Mouse (Mus musculus) lung, postnatal 0 days (tissue): ENCODE measurements around the gene Hist1h4b.

Source experiments
- CTCF ChIP-seq: IDR thresholded peaks from 2 replicates; pipeline ENCODE4 v1.5.1; 2016; ENCODE audit warnings: antibody characterized with exemption, mild to moderate bottlenecking
- EP300 ChIP-seq: IDR thresholded peaks from 2 replicates; pipeline ENCODE4 v1.6.1; 2016; ENCODE audit warnings: antibody characterized with exemption, mild to moderate bottlenecking, control low read depth

GRCm38 (mm10) chr13:23755000-23755399 is 1.8 kb upstream of the Hist1h4b start:
- TF ChIP-seq EP300: no peak
- TF ChIP-seq CTCF: no peak
